Mouse (Mus musculus) intestine, postnatal 0 days (tissue): ENCODE measurements around the gene Mast4. TPM values are rescaled to one million over a fixed set of nuclear protein-coding genes. Genes with fewer than 3 reads are reported as not detected.

ENCODE experiments used
- ATAC-seq: fragments of 200-750 bp; cut with Nextera tagmentation; 2 replicates; pipeline ENCODE4 v1.8.0; 2017; ENCODE audit warnings: mild to moderate bottlenecking, moderate TSS enrichment, moderate library complexity
- H3K27ac ChIP-seq: fragments of 300-500 bp; sonication (generic); 2 replicates; pipeline ENCODE4 v1.5.1; 2014; ENCODE audit warnings: mild to moderate bottlenecking, low read depth, low read length, moderate library complexity
- H3K27me3 ChIP-seq: fragments of 300-500 bp; sonication (generic); replicated peaks from 2 replicates; pipeline ENCODE4 v1.6.1; 2014; ENCODE audit warnings: low read length, mixed read lengths; ENCODE audit not compliant: control insufficient read depth, insufficient read depth
- H3K36me3 ChIP-seq: fragments of 300-500 bp; sonication (generic); 2 replicates; pipeline ENCODE4 v1.6.1; 2014; ENCODE audit warnings: mild to moderate bottlenecking, moderate library complexity; ENCODE audit not compliant: control insufficient read depth, insufficient read depth
- H3K4me1 ChIP-seq: fragments of 300-500 bp; sonication (generic); replicated peaks from 2 replicates; pipeline ENCODE4 v1.6.1; 2014; ENCODE audit warnings: antibody characterized with exemption, low read length, mixed read lengths; ENCODE audit not compliant: control insufficient read depth, insufficient read depth
- H3K4me2 ChIP-seq: fragments of 300-500 bp; sonication (generic); replicated peaks from 2 replicates; pipeline ENCODE4 v1.6.1; 2014; ENCODE audit warnings: low read depth, mild to moderate bottlenecking, moderate library complexity
- H3K4me3 ChIP-seq: fragments of 300-500 bp; sonication (generic); 2 replicates; pipeline ENCODE4 v1.5.1; 2014; ENCODE audit warnings: low read depth, low read length
- H3K9ac ChIP-seq: fragments of 300-500 bp; sonication (generic); 2 replicates; pipeline ENCODE4 v1.6.1; 2014; ENCODE audit warnings: mild to moderate bottlenecking, low read depth, low read length
- H3K9me3 ChIP-seq: fragments of 300-500 bp; sonication (generic); 2 replicates; pipeline ENCODE4 v1.6.1; 2016; ENCODE audit warnings: mixed run types; ENCODE audit not compliant: control insufficient read depth
- CTCF ChIP-seq: sonication (generic); IDR thresholded peaks from 2 replicates; pipeline ENCODE4 v1.5.1; 2016; ENCODE audit warnings: low read depth, mild to moderate bottlenecking, control low read depth, antibody characterized with exemption, moderate library complexity
- WGBS: fragments of 180-500 bp; shearing (Covaris S2); extraction: QIAGEN DNeasy Blood & Tissue Kit; methylation state at CpG from one replicate; pipeline ENCODE4 v1.1.7; 2014; 5-methylcytosine and 5-hydroxymethylcytosine counted together
- polyA plus RNA-seq: library from polyadenylated mRNA; unstranded; fragments of >200 nt; fragmentation: Nextera tagmentation; extraction: Ambion mirVana; gene quantifications from 2 replicates; pipeline ENCODE4 v1.2.1, GENCODE M21; 2015

The Mast4 gene
- polyA plus RNA-seq, 1 experiment from 2014 or later, result 6.1 TPM

DNA sequence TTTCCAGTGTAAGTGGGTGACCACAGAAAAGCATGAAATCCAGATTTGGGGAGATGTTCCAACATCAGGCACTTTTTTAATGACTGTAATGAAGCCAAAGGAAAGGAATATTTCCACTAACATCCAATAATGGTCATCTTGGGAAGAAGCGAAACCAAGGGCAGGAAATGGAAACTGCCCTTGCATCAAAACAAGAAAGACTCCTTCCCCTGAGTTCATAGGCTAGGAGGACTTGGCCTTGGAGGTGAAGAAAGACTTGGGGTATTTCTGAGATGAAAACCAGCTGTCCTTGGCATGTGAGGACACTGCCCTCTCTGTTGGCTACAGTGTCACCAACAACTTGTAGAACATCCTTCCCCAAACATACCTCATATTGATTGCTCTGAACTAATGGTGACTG is 646.2 kb downstream of the Mast4 start:
- no peaks in the 10 kb centered on the region for H3K27me3 ChIP-seq
- H3K36me3 ChIP-seq, result no peaks in the 10 kb centered on the region
- no peaks in the 10 kb centered on the region for H3K4me1 ChIP-seq
- no peaks in the 10 kb centered on the region for H3K9me3 ChIP-seq
- H3K27ac ChIP-seq, result no peak overlapping the region
- no peak overlapping the region for H3K4me3 ChIP-seq
- no peak for TF ChIP-seq CTCF
- H3K9ac ChIP-seq, result no peak overlapping the region
- 95% methylated on average over 1 of the region's 1 CpGs for WGBS
- ATAC-seq, result no peak
- no peak overlapping the region for H3K4me2 ChIP-seq

GRCm38 (mm10) chr13:102684890-102685289 is 649.4 kb downstream of the Mast4 start:
- WGBS, result 76% methylated on average over 4 of the region's 4 CpGs
- no peaks in the 10 kb centered on the region for H3K36me3 ChIP-seq
- H3K4me2 ChIP-seq, result no peak overlapping the region
- H3K9me3 ChIP-seq, result no peaks in the 10 kb centered on the region
- no peak overlapping the region for H3K4me3 ChIP-seq
- H3K27me3 ChIP-seq, result no peaks in the 10 kb centered on the region
- no peak overlapping the region for H3K9ac ChIP-seq
- no peaks in the 10 kb centered on the region for H3K4me1 ChIP-seq
- H3K27ac ChIP-seq, result no peak overlapping the region
- ATAC-seq, result no peak
- TF ChIP-seq CTCF, result peak; percentile 31
